Mouse (Mus musculus): ENCODE measurements around the gene Cd164. TPM values are rescaled to one million over a fixed set of nuclear protein-coding genes. Genes with fewer than 3 reads are reported as not detected.

Gene Cd164
- polyA plus RNA-seq, 1 experiment from 2014 or later: 44.7 TPM

GRCm38 (mm10) chr10:41550711-41551110, 31.5 kb downstream of the Cd164 start:
- peaks cover 6% of the 10 kb centered on the region for H3K9me3 ChIP-seq (replicated peaks; ENCODE audit: control insufficient read depth, low read length, poor library complexity, severe bottlenecking)
- H3K4me2 ChIP-seq (ENCODE audit: low read length): no peak overlapping the region
- H3K36me3 ChIP-seq (ENCODE audit: control insufficient read depth, insufficient read depth, low read length): 0 out of 2 replicates have a peak, but pooled peaks cover 3% of the 10 kb centered on the region
- no peak for ATAC-seq
- peaks cover 3% of the 10 kb centered on the region; the same call in 1 of the 2 replicates for H3K4me1 ChIP-seq (ENCODE audit: control insufficient read depth, insufficient read depth, low read length)
- H3K9ac ChIP-seq (ENCODE audit: low read depth, low read length): no peak overlapping the region
- H3K27me3 ChIP-seq (ENCODE audit: control insufficient read depth, insufficient read depth, low read depth, low read length): no peaks in the 10 kb centered on the region
- H3K4me3 ChIP-seq (ENCODE audit: low read depth, low read length): no peak overlapping the region
- H3K27ac ChIP-seq (ENCODE audit: low read length): no peak overlapping the region
- 87% methylated on average over 7 of the region's 7 CpGs for WGBS

- Histone ChIP-seq H3K36me3 (ENCODE audit: control insufficient read depth, insufficient read depth, low read length) (0 out of 2 replicates have a peak, but pooled peaks cover 3% of the 10 kb centered on the region), H3K9me3 (replicated peaks; ENCODE audit: control insufficient read depth, low read length, poor library complexity, severe bottlenecking) (peaks cover 6% of the 10 kb centered on the region), H3K4me2 (ENCODE audit: low read length) (no peak overlapping the region), H3K4me1 (ENCODE audit: control insufficient read depth, insufficient read depth, low read length) (peaks cover 3% of the 10 kb centered on the region; the same call in 1 of the 2 replicates), H3K9ac (ENCODE audit: low read depth, low read length) (no peak overlapping the region), H3K4me3 (ENCODE audit: low read depth, low read length) (no peak overlapping the region), H3K27ac (ENCODE audit: low read length) (no peak overlapping the region), H3K27me3 (ENCODE audit: control insufficient read depth, insufficient read depth, low read depth, low read length) (no peaks in the 10 kb centered on the region)
- 22% methylated on average over 3 of the region's 3 CpGs for WGBS
- no peak for ATAC-seq
These were observed 33.1 kb downstream of the Cd164 start for GRCm38 (mm10) chr10:41552319-41552718.

- Histone ChIP-seq H3K9me3 (replicated peaks; ENCODE audit: control insufficient read depth, low read length, poor library complexity, severe bottlenecking) (peaks cover 6% of the 10 kb centered on the region), H3K4me2 (ENCODE audit: low read length) (no peak overlapping the region), H3K27me3 (ENCODE audit: control insufficient read depth, insufficient read depth, low read depth, low read length) (no peaks in the 10 kb centered on the region), H3K27ac (ENCODE audit: low read length) (no peak overlapping the region; the same call in 1 of the 2 replicates), H3K36me3 (ENCODE audit: control insufficient read depth, insufficient read depth, low read length) (0 out of 2 replicates have a peak, but pooled peaks cover 3% of the 10 kb centered on the region), H3K4me3 (ENCODE audit: low read depth, low read length) (no peak overlapping the region), H3K4me1 (ENCODE audit: control insufficient read depth, insufficient read depth, low read length) (peaks cover 3% of the 10 kb centered on the region; the same call in 1 of the 2 replicates), H3K9ac (ENCODE audit: low read depth, low read length) (no peak overlapping the region)
- 33% methylated on average over 14 of the region's 14 CpGs for WGBS
- peak; percentile 73; the same call in 1 of the 2 replicates for ATAC-seq
These were observed 33.8 kb downstream of the Cd164 start for GRCm38 (mm10) chr10:41552847-41553589.

GRCm38 (mm10) chr10:41553711-41554110, 34.5 kb downstream of the Cd164 start:
- ATAC-seq: no peak
- Histone ChIP-seq H3K36me3 (ENCODE audit: control insufficient read depth, insufficient read depth, low read length) (0 out of 2 replicates have a peak, but pooled peaks cover 3% of the 10 kb centered on the region), H3K27me3 (ENCODE audit: control insufficient read depth, insufficient read depth, low read depth, low read length) (no peaks in the 10 kb centered on the region), H3K4me2 (ENCODE audit: low read length) (no peak overlapping the region), H3K9ac (ENCODE audit: low read depth, low read length) (no peak overlapping the region), H3K9me3 (replicated peaks; ENCODE audit: control insufficient read depth, low read length, poor library complexity, severe bottlenecking) (peaks cover 4% of the 10 kb centered on the region), H3K4me3 (ENCODE audit: low read depth, low read length) (no peak overlapping the region), H3K4me1 (ENCODE audit: control insufficient read depth, insufficient read depth, low read length) (peaks cover 3% of the 10 kb centered on the region; the same call in 1 of the 2 replicates), H3K27ac (ENCODE audit: low read length) (no peak overlapping the region)
- WGBS: 70% methylated on average over 4 of the region's 4 CpGs

GRCm38 (mm10) chr10:41555081-41555480, 35.9 kb downstream of the Cd164 start:
- ATAC-seq: no peak
- H3K4me2 ChIP-seq (ENCODE audit: low read length): no peak overlapping the region
- H3K9ac ChIP-seq (ENCODE audit: low read depth, low read length): no peak overlapping the region
- 95% methylated on average over 3 of the region's 3 CpGs for WGBS
- H3K4me1 ChIP-seq (ENCODE audit: control insufficient read depth, insufficient read depth, low read length): peaks cover 3% of the 10 kb centered on the region; the same call in 1 of the 2 replicates
- no peak overlapping the region for H3K4me3 ChIP-seq (ENCODE audit: low read depth, low read length)
- H3K27me3 ChIP-seq (ENCODE audit: control insufficient read depth, insufficient read depth, low read depth, low read length): no peaks in the 10 kb centered on the region
- H3K9me3 ChIP-seq (replicated peaks; ENCODE audit: control insufficient read depth, low read length, poor library complexity, severe bottlenecking): peaks cover 5% of the 10 kb centered on the region
- H3K36me3 ChIP-seq (ENCODE audit: control insufficient read depth, insufficient read depth, low read length): no peaks in the 10 kb centered on the region
- H3K27ac ChIP-seq (ENCODE audit: low read length): no peak overlapping the region

GRCm38 (mm10) chr10:41558401-41558800, 39.2 kb downstream of the Cd164 start:
- H3K36me3 ChIP-seq (ENCODE audit: control insufficient read depth, insufficient read depth, low read length): no peaks in the 10 kb centered on the region
- no peaks in the 10 kb centered on the region for H3K27me3 ChIP-seq (ENCODE audit: control insufficient read depth, insufficient read depth, low read depth, low read length)
- no peaks in the 10 kb centered on the region for H3K4me1 ChIP-seq (ENCODE audit: control insufficient read depth, insufficient read depth, low read length)
- peaks cover 7% of the 10 kb centered on the region for H3K9me3 ChIP-seq (replicated peaks; ENCODE audit: control insufficient read depth, low read length, poor library complexity, severe bottlenecking)
- no peak for ATAC-seq
- H3K9ac ChIP-seq (ENCODE audit: low read depth, low read length): no peak overlapping the region
- no peak overlapping the region for H3K4me2 ChIP-seq (ENCODE audit: low read length)
- WGBS: 92% methylated on average over 1 of the region's 1 CpGs
- H3K27ac ChIP-seq (ENCODE audit: low read length): no peak overlapping the region
- no peak overlapping the region for H3K4me3 ChIP-seq (ENCODE audit: low read depth, low read length)

- ATAC-seq: no peak
- Histone ChIP-seq H3K9ac (ENCODE audit: low read depth, low read length) (no peak overlapping the region), H3K36me3 (ENCODE audit: control insufficient read depth, insufficient read depth, low read length) (no peaks in the 10 kb centered on the region), H3K27me3 (ENCODE audit: control insufficient read depth, insufficient read depth, low read depth, low read length) (no peaks in the 10 kb centered on the region), H3K4me1 (ENCODE audit: control insufficient read depth, insufficient read depth, low read length) (no peaks in the 10 kb centered on the region), H3K4me2 (ENCODE audit: low read length) (no peak overlapping the region), H3K4me3 (ENCODE audit: low read depth, low read length) (no peak overlapping the region), H3K9me3 (replicated peaks; ENCODE audit: control insufficient read depth, low read length, poor library complexity, severe bottlenecking) (peaks cover 7% of the 10 kb centered on the region), H3K27ac (ENCODE audit: low read length) (no peak overlapping the region)
- WGBS: 93% methylated on average over 10 of the region's 10 CpGs
These were observed 42.6 kb downstream of the Cd164 start for GRCm38 (mm10) chr10:41561701-41562395.

GRCm38 (mm10) chr10:41565141-41565540, 45.9 kb downstream of the Cd164 start:
- ATAC-seq: no peak
- Histone ChIP-seq H3K9ac (ENCODE audit: low read depth, low read length) (no peak overlapping the region), H3K27me3 (ENCODE audit: control insufficient read depth, insufficient read depth, low read depth, low read length) (no peaks in the 10 kb centered on the region), H3K4me3 (ENCODE audit: low read depth, low read length) (no peak overlapping the region), H3K4me2 (ENCODE audit: low read length) (no peak overlapping the region), H3K27ac (ENCODE audit: low read length) (no peak overlapping the region), H3K36me3 (ENCODE audit: control insufficient read depth, insufficient read depth, low read length) (no peaks in the 10 kb centered on the region), H3K4me1 (ENCODE audit: control insufficient read depth, insufficient read depth, low read length) (no peaks in the 10 kb centered on the region), H3K9me3 (replicated peaks; ENCODE audit: control insufficient read depth, low read length, poor library complexity, severe bottlenecking) (0 out of 2 replicates have a peak, but pooled peaks cover under 1% of the 10 kb centered on the region)
- WGBS: 52% methylated on average over 5 of the region's 5 CpGs

GRCm38 (mm10) chr10:41568306-41568705, 49.1 kb downstream of the Cd164 start:
- no peaks in the 10 kb centered on the region for H3K36me3 ChIP-seq (ENCODE audit: control insufficient read depth, insufficient read depth, low read length)
- no peak overlapping the region for H3K4me3 ChIP-seq (ENCODE audit: low read depth, low read length)
- H3K9me3 ChIP-seq (replicated peaks; ENCODE audit: control insufficient read depth, low read length, poor library complexity, severe bottlenecking): no peaks in the 10 kb centered on the region
- no peak overlapping the region for H3K27ac ChIP-seq (ENCODE audit: low read length)
- H3K9ac ChIP-seq (ENCODE audit: low read depth, low read length): no peak overlapping the region
- no peak for ATAC-seq
- H3K4me2 ChIP-seq (ENCODE audit: low read length): no peak overlapping the region
- H3K4me1 ChIP-seq (ENCODE audit: control insufficient read depth, insufficient read depth, low read length): no peaks in the 10 kb centered on the region
- no peaks in the 10 kb centered on the region for H3K27me3 ChIP-seq (ENCODE audit: control insufficient read depth, insufficient read depth, low read depth, low read length)
- whole genome bisulfite sequencing: 63% methylated on average over 3 of the region's 3 CpGs
